ENCODE assay signal across 8 mouse cellular contexts in genomic region chr1:165691516-165691915, GRCm38 (mm10). TPM values are rescaled to one million over a fixed set of nuclear protein-coding genes. Genes with fewer than 3 reads are reported as not detected.
DNase-seq lines count a peak whose midpoint lies in the region; ATAC-seq and TF ChIP-seq lines count a peak whose summit lies in the region.

No protein-coding gene starts in this region.

- no peaks in the 10 kb centered on the region for H3K27me3 ChIP-seq in forebrain, embryonic 11.5 days (ENCODE audit: control insufficient read depth, insufficient read depth, low read length)
- no peaks in the 10 kb centered on the region for H3K27me3 ChIP-seq in forebrain, embryonic 12.5 days
- H3K27me3 ChIP-seq in intestine, postnatal 0 days (replicated peaks; ENCODE audit: control insufficient read depth, insufficient read depth, low read length): no peaks in the 10 kb centered on the region

- no peak for DNase-seq in forebrain, embryonic 11.5 days (ENCODE audit: low spot score)
- peak; percentile 30 for DNase-seq in brain, adult 2 months (ENCODE audit: low read depth, low spot score)
- DNase-seq in lung, postnatal 14 days: peak; percentile 59
- DNase-seq in thymus, postnatal 25 days: peak; percentile 65
- DNase-seq in frontal cortex, postnatal 36 days (ENCODE audit: low spot score in 2 of 2): no peak
- DNase-seq in right cerebral cortex, postnatal 4 days: no peak

- H3K36me3 ChIP-seq in forebrain, embryonic 11.5 days (ENCODE audit: control insufficient read depth, insufficient read depth, low read length): no peaks in the 10 kb centered on the region
- no peaks in the 10 kb centered on the region for H3K36me3 ChIP-seq in forebrain, embryonic 12.5 days (replicated peaks)
- no peaks in the 10 kb centered on the region for H3K36me3 ChIP-seq in intestine, postnatal 0 days (ENCODE audit: control insufficient read depth, insufficient read depth)

- H3K4me2 ChIP-seq in forebrain, embryonic 11.5 days (ENCODE audit: low read depth, low read length, severe bottlenecking): no peak overlapping the region
- no peak overlapping the region for H3K4me2 ChIP-seq in forebrain, embryonic 12.5 days
- H3K4me2 ChIP-seq in intestine, postnatal 0 days (replicated peaks; ENCODE audit: low read depth): no peak overlapping the region

- no peak overlapping the region for H3K4me3 ChIP-seq in forebrain, embryonic 11.5 days (ENCODE audit: low read depth, low read length)
- H3K4me3 ChIP-seq in forebrain, embryonic 12.5 days (replicated peaks): no peak overlapping the region
- H3K4me3 ChIP-seq in intestine, postnatal 0 days (ENCODE audit: low read depth, low read length): no peak overlapping the region

- 29% methylated on average over 3 of the region's 3 CpGs for WGBS in forebrain, embryonic 11.5 days
- WGBS in forebrain, embryonic 12.5 days: 35% methylated on average over 3 of the region's 3 CpGs
- WGBS in intestine, postnatal 0 days: 53% methylated on average over 3 of the region's 3 CpGs

- H3K9me3 ChIP-seq in forebrain, embryonic 11.5 days (ENCODE audit: control insufficient read depth, low read length): no peaks in the 10 kb centered on the region
- no peaks in the 10 kb centered on the region for H3K9me3 ChIP-seq in forebrain, embryonic 12.5 days
- H3K9me3 ChIP-seq in intestine, postnatal 0 days (ENCODE audit: control insufficient read depth): no peaks in the 10 kb centered on the region

- no peak overlapping the region for H3K27ac ChIP-seq in forebrain, embryonic 11.5 days (ENCODE audit: low read depth, low read length)
- no peak overlapping the region for H3K27ac ChIP-seq in forebrain, embryonic 12.5 days
- H3K27ac ChIP-seq in intestine, postnatal 0 days (ENCODE audit: low read depth, low read length): no peak overlapping the region

- H3K4me1 ChIP-seq in forebrain, embryonic 11.5 days (replicated peaks; ENCODE audit: control insufficient read depth, insufficient read depth, low read length): no peaks in the 10 kb centered on the region
- H3K4me1 ChIP-seq in forebrain, embryonic 12.5 days: peaks cover 11% of the 10 kb centered on the region
- no peaks in the 10 kb centered on the region for H3K4me1 ChIP-seq in intestine, postnatal 0 days (replicated peaks; ENCODE audit: control insufficient read depth, insufficient read depth, low read length)

- peak; percentile 14 for TF ChIP-seq CTCF in intestine, postnatal 0 days (IDR thresholded peaks at IDR 0.05; ENCODE audit: low read depth)

- 0 out of 2 replicates have a peak, but pooled peaks have one; percentile 15 for ATAC-seq in forebrain, embryonic 11.5 days (replicated peaks; ENCODE audit: low FRiP score)
- ATAC-seq in forebrain, embryonic 12.5 days (ENCODE audit: low FRiP score): no peak
- no peak for ATAC-seq in intestine, postnatal 0 days

- H3K9ac ChIP-seq in forebrain, embryonic 11.5 days (ENCODE audit: low read length): no peak overlapping the region
- H3K9ac ChIP-seq in forebrain, embryonic 12.5 days: no peak overlapping the region
- no peak overlapping the region for H3K9ac ChIP-seq in intestine, postnatal 0 days (ENCODE audit: low read depth, low read length)

RNA-seq across cellular contexts. Expression of gene Rcsd1, which starts 18.0 kb away (rescaled TPM):
- polyA plus RNA-seq in forebrain, embryonic 11.5 days (2014; fragmentation: Nextera tagmentation; extraction: Ambion mirVana): 6.4 and 7.2 TPM in 2 replicates
- polyA plus RNA-seq in forebrain, embryonic 12.5 days (2016; fragmentation: Nextera tagmentation; extraction: Ambion mirVana): 6.7 and 8.1 TPM in 2 replicates
- polyA plus RNA-seq in intestine, postnatal 0 days (2015; fragmentation: Nextera tagmentation; extraction: Ambion mirVana): 11.7 and 14.2 TPM in 2 replicates

RNA-seq across cellular contexts. Expression of gene Mpzl1, which starts 57.2 kb away (rescaled TPM):
- 128 and 141 TPM in 2 replicates for polyA plus RNA-seq in forebrain, embryonic 11.5 days (2014; fragmentation: Nextera tagmentation; extraction: Ambion mirVana)
- 125 and 126 TPM in 2 replicates for polyA plus RNA-seq in forebrain, embryonic 12.5 days (2016; fragmentation: Nextera tagmentation; extraction: Ambion mirVana)
- polyA plus RNA-seq in intestine, postnatal 0 days (2015; fragmentation: Nextera tagmentation; extraction: Ambion mirVana): 53.3 and 56.3 TPM in 2 replicates

Comparison
In these comparisons a context has a peak if more than half of its experiments do, and no peak if none do; other contexts are left out.
1. DNase-seq: peak in brain, adult 2 months (single experiment), lung, postnatal 14 days (single experiment) and thymus, postnatal 25 days (single experiment); none in forebrain, embryonic 11.5 days (single experiment), frontal cortex, postnatal 36 days (0 of 2) and right cerebral cortex, postnatal 4 days (single experiment).